Mouse (Mus musculus): ENCODE measurements around the gene Rbfox3.

The Rbfox3 gene

GRCm38 (mm10) chr11:118911307-118912070 lies at the start of gene Rbfox3:
Rbfox3 (minus strand) TSS chr11:118911597.
- DNase-seq (ENCODE audit: low spot score) = peak; percentile 27

GRCm38 (mm10) chr11:118960649-118961048 lies 49.3 kb upstream of the Rbfox3 start:
- no peak for DNase-seq (ENCODE audit: low spot score)

GRCm38 (mm10) chr11:118957070-118957471 lies 45.7 kb upstream of the Rbfox3 start:
- no peak for DNase-seq (ENCODE audit: low spot score)

- DNase-seq (ENCODE audit: low spot score) = no peak
These were observed 43.6 kb upstream of the Rbfox3 start for GRCm38 (mm10) chr11:118955016-118955415.

- no peak for DNase-seq (ENCODE audit: low spot score)
These were observed 34.5 kb upstream of the Rbfox3 start for GRCm38 (mm10) chr11:118945868-118946267.

- DNase-seq (ENCODE audit: low spot score) = no peak
These were observed 29.9 kb upstream of the Rbfox3 start for GRCm38 (mm10) chr11:118941268-118941667.

GRCm38 (mm10) chr11:118940539-118940938 lies 29.1 kb upstream of the Rbfox3 start:
- DNase-seq (ENCODE audit: low spot score) = no peak

- DNase-seq (ENCODE audit: low spot score) = no peak
These were observed 28.3 kb upstream of the Rbfox3 start for GRCm38 (mm10) chr11:118939731-118940130.

GRCm38 (mm10) chr11:118934925-118935324 lies 23.5 kb upstream of the Rbfox3 start:
- DNase-seq (ENCODE audit: low spot score) = no peak

- peak; percentile 83 for DNase-seq (ENCODE audit: low spot score)
These were observed 15.7 kb upstream of the Rbfox3 start for GRCm38 (mm10) chr11:118927081-118927480.

- no peak for DNase-seq (ENCODE audit: low spot score)
These were observed 10.5 kb upstream of the Rbfox3 start for GRCm38 (mm10) chr11:118921852-118922251.

- peak; percentile 46 for DNase-seq (ENCODE audit: low spot score)
These were observed 5.1 kb upstream of the Rbfox3 start for GRCm38 (mm10) chr11:118916423-118917030.

GRCm38 (mm10) chr11:118915888-118916287 lies 4.5 kb upstream of the Rbfox3 start:
- DNase-seq (ENCODE audit: low spot score) = no peak

GRCm38 (mm10) chr11:118912686-118913085 lies 1.3 kb upstream of the Rbfox3 start:
- no peak for DNase-seq (ENCODE audit: low spot score)

GRCm38 (mm10) chr11:118910756-118911155 lies 641 bp downstream of the Rbfox3 start:
- DNase-seq (ENCODE audit: low spot score) = no peak

- DNase-seq (ENCODE audit: low spot score) = peak; percentile 80
These were observed 1.6 kb downstream of the Rbfox3 start for GRCm38 (mm10) chr11:118909814-118910201.

- peak; percentile 65 for DNase-seq (ENCODE audit: low spot score)
These were observed 2.2 kb downstream of the Rbfox3 start for GRCm38 (mm10) chr11:118908981-118909813.

GRCm38 (mm10) chr11:118908431-118908980 lies 2.9 kb downstream of the Rbfox3 start:
- peak; percentile 52 for DNase-seq (ENCODE audit: low spot score)

- DNase-seq (ENCODE audit: low spot score) = no peak
These were observed 3.7 kb downstream of the Rbfox3 start for GRCm38 (mm10) chr11:118907471-118908401.

- no peak for DNase-seq (ENCODE audit: low spot score)
These were observed 4.5 kb downstream of the Rbfox3 start for GRCm38 (mm10) chr11:118906824-118907470.
